Mouse (Mus musculus) granulocyte monocyte progenitor cell, adult 5-6 weeks (primary cell): Measurements from ENCODE around the gene Olfr6. TPM values are rescaled to one million over a fixed set of nuclear protein-coding genes. Genes with fewer than 3 reads are reported as not detected.
"Not testable (repeated sequence)": the region's sequence is repeated elsewhere in the genome, so short reads cannot be mapped to it uniquely, and the experiment has no call there.

Experiments used
- ATAC-seq: replicated peaks from 2 replicates; pipeline ENCODE4 v1.8.0; 2016; ENCODE audit warnings: mild to moderate bottlenecking, moderate TSS enrichment, inconsistent platforms; ENCODE audit not compliant: poor library complexity, severe bottlenecking
- total RNA-seq, 2 experiments: library from RNA; stranded (forward) in 1 of 2; stranded (reverse) in 1 of 2; fragments of 200-712, 200-1000 nt in 1 of 2; fragments of >200 nt in 1 of 2; fragmentation: Nextera tagmentation in 1 of 2; gene quantifications; 2 replicates each; pipeline ENCODE4 v1.2.3; 2014 to 2017

Olfr6 gene
- total RNA-seq (2014; fragmentation: Nextera tagmentation) (not detected in 2 replicates), total RNA-seq (2017) (not detected in 2 replicates)

DNA sequence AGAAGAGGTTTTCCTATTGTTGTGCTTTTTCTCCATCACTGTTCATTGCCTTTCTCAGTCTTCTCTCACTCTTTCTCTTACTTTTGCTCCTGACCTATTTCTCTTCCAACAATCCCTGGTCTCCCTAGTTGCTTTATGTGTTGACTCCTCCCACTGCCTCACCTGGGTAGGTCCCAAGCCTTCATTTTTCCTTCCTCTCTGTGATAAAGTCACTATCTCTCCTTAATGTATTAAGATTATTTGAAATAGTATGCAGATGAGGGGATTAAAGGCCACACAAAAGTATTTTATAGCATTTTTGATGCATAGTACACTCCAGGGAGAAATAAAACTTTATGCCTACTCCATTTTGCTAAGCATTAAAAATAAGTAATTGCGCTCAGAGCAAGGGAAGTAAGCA, at the start of gene Olfr6:
Gene Olfr6 (minus strand): TSS at position 101 of the 400 bp plus-strand sequence.
- no peak for ATAC-seq

GRCm38 (mm10) chr7:107005972-107006371, 42.2 kb upstream of the Olfr6 start, which contains the start of gene Olfr2:
Gene Olfr2, minus strand, starts transcription at chr7:107006072.
- ATAC-seq = no peak

DNA sequence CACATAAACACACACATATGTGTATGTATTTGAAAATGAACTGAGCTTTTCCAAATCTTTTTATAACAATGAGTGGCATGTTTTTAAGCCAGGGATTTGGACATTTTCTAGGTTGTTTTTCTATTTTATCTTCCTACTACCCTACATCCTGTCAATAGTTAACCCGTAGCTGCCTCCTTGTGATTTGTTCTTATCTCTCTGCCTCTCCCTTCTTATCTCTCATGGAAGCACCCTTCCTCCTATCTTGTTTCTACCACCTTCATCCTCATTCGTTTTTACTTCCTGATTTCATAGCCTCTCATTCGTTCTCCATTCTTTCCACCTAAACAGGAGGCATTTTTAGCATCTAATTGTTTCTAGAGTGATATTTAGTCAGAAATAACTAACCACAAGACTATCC, 40.4 kb upstream of the Olfr6 start:
- no peak for ATAC-seq

DNA sequence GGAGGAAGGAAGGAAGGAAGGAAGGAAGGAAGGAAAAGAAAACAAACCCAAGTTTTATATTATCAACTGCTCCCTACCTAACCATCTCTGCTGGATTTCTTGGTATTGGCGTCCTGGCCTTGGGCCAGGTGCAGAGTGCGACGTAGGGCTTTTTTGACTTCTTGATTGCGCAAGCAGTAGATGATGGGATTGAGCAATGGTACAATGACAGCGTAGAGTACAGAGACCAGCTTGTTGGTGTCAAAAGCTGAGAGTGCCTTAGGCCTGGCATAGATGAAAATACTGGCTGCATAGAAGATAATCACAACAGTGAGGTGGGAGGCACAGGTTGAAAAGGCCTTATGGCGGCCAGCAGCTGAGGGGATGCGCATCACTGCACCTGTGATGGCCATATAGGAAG, 37.1 kb upstream of the Olfr6 start:
- ATAC-seq = peak; percentile 100

- ATAC-seq = no peak
Observed at GRCm38 (mm10) chr7:106985236-106985635, 21.5 kb upstream of the Olfr6 start.

GRCm38 (mm10) chr7:106975353-106975752, 11.6 kb upstream of the Olfr6 start, which contains the start of gene Olfr711:
Gene Olfr711, minus strand, starts transcription at chr7:106975453.
- ATAC-seq = no peak

DNA sequence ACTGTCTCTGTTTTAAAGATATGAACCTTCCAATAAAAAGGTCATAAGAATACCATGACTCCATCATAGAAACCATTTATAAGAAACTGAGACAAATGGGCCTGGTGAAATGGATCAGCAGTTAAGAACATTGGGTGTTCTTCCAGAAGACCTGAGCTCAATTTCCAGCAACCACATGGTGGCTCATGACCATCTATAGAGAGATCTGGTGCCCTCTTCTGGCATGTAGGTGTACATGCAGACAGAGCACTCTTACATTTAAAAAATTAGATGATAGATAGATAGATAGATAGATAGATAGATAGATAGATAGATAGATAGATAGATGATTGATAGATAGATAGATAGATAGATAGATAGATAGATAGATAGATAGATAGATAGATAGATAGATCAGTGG, 3.8 kb upstream of the Olfr6 start:
- not testable (repeated sequence) for ATAC-seq

- ATAC-seq = no peak
Observed at GRCm38 (mm10) chr7:106948212-106948611, 15.5 kb downstream of the Olfr6 start, which contains the start of gene Olfr710. Gene Olfr710, minus strand, starts transcription at chr7:106948312.

- ATAC-seq = no peak
Observed at GRCm38 (mm10) chr7:106932119-106932518, 31.6 kb downstream of the Olfr6 start, which contains the start of gene Olfr709-ps1. Gene Olfr709-ps1, minus strand, starts transcription at chr7:106932219.

- ATAC-seq = not testable (repeated sequence)
Observed at GRCm38 (mm10) chr7:106920961-106921360, 42.8 kb downstream of the Olfr6 start.

- ATAC-seq = no peak
Observed at GRCm38 (mm10) chr7:106907676-106908075, 56.1 kb downstream of the Olfr6 start, which contains the start of gene Olfr1532-ps1. Gene Olfr1532-ps1, plus strand, starts transcription at chr7:106908001.

Other genes with a start within 250 kb of the Olfr6 start
- not detected in 2 replicates for gene Olfr695, start 247.5 kb downstream of the Olfr6 start, total RNA-seq (2014; fragmentation: Nextera tagmentation)
- 0.36 TPM in 1 of 2 replicates, not detected in the other for gene Olfr695, start 247.5 kb downstream of the Olfr6 start, total RNA-seq (2017)
- gene Olfr697, start 221.5 kb downstream of the Olfr6 start, total RNA-seq (2014; fragmentation: Nextera tagmentation) = not detected in 2 replicates
- not detected in 2 replicates for gene Olfr697, start 221.5 kb downstream of the Olfr6 start, total RNA-seq (2017)
- not detected in 2 replicates for gene Olfr698, start 208.5 kb downstream of the Olfr6 start, total RNA-seq (2014; fragmentation: Nextera tagmentation)
- not detected in 2 replicates for gene Olfr698, start 208.5 kb downstream of the Olfr6 start, total RNA-seq (2017)
- gene Olfr699, start 170.7 kb downstream of the Olfr6 start, total RNA-seq (2014; fragmentation: Nextera tagmentation) = not detected in 2 replicates
- not detected in 2 replicates for gene Olfr699, start 170.7 kb downstream of the Olfr6 start, total RNA-seq (2017)
- not detected in 2 replicates for gene Olfr700, start 155.1 kb downstream of the Olfr6 start, total RNA-seq (2014; fragmentation: Nextera tagmentation)
- not detected in 2 replicates for gene Olfr700, start 155.1 kb downstream of the Olfr6 start, total RNA-seq (2017)
- gene Olfr701, start 149.8 kb downstream of the Olfr6 start, total RNA-seq (2014; fragmentation: Nextera tagmentation) = not detected in 2 replicates
- not detected in 2 replicates for gene Olfr701, start 149.8 kb downstream of the Olfr6 start, total RNA-seq (2017)
- gene Olfr702, start 130.0 kb downstream of the Olfr6 start, total RNA-seq (2014; fragmentation: Nextera tagmentation) = not detected in 2 replicates
- not detected in 2 replicates for gene Olfr702, start 130.0 kb downstream of the Olfr6 start, total RNA-seq (2017)
- not detected in 2 replicates for gene Olfr703, start 120.6 kb downstream of the Olfr6 start, total RNA-seq (2014; fragmentation: Nextera tagmentation)
- gene Olfr703, start 120.6 kb downstream of the Olfr6 start, total RNA-seq (2017) = not detected in 2 replicates
- not detected in 2 replicates for gene Olfr704, start 100.8 kb downstream of the Olfr6 start, total RNA-seq (2014; fragmentation: Nextera tagmentation)
- gene Olfr704, start 100.8 kb downstream of the Olfr6 start, total RNA-seq (2017) = not detected in 2 replicates
- gene Olfr705, start 87.0 kb downstream of the Olfr6 start, total RNA-seq (2014; fragmentation: Nextera tagmentation) = not detected in 2 replicates
- not detected in 2 replicates for gene Olfr705, start 87.0 kb downstream of the Olfr6 start, total RNA-seq (2017)
- not detected in 2 replicates for gene Olfr706, start 75.8 kb downstream of the Olfr6 start, total RNA-seq (2014; fragmentation: Nextera tagmentation)
- not detected in 2 replicates for gene Olfr706, start 75.8 kb downstream of the Olfr6 start, total RNA-seq (2017)
- not detected in 2 replicates for gene Olfr707, start 62.7 kb downstream of the Olfr6 start, total RNA-seq (2014; fragmentation: Nextera tagmentation)
- not detected in 2 replicates for gene Olfr707, start 62.7 kb downstream of the Olfr6 start, total RNA-seq (2017)
- not detected in 2 replicates for gene Olfr1532-ps1, start 55.9 kb downstream of the Olfr6 start, total RNA-seq (2014; fragmentation: Nextera tagmentation)
- gene Olfr1532-ps1, start 55.9 kb downstream of the Olfr6 start, total RNA-seq (2017) = not detected in 2 replicates
- gene Olfr709-ps1, start 31.7 kb downstream of the Olfr6 start, total RNA-seq (2014; fragmentation: Nextera tagmentation) = not detected in 2 replicates
- not detected in 2 replicates for gene Olfr709-ps1, start 31.7 kb downstream of the Olfr6 start, total RNA-seq (2017)
- gene Olfr710, start 15.6 kb downstream of the Olfr6 start, total RNA-seq (2014; fragmentation: Nextera tagmentation) = not detected in 2 replicates
- not detected in 2 replicates for gene Olfr710, start 15.6 kb downstream of the Olfr6 start, total RNA-seq (2017)
- gene Olfr711, start 11.5 kb upstream of the Olfr6 start, total RNA-seq (2014; fragmentation: Nextera tagmentation) = not detected in 2 replicates
- not detected in 2 replicates for gene Olfr711, start 11.5 kb upstream of the Olfr6 start, total RNA-seq (2017)
- not detected in 2 replicates for gene Olfr2, start 42.1 kb upstream of the Olfr6 start, total RNA-seq (2014; fragmentation: Nextera tagmentation)
- not detected in 2 replicates for gene Olfr2, start 42.1 kb upstream of the Olfr6 start, total RNA-seq (2017)
- not detected in 2 replicates for gene Olfr713, start 67.2 kb upstream of the Olfr6 start, total RNA-seq (2014; fragmentation: Nextera tagmentation)
- not detected in 2 replicates for gene Olfr713, start 67.2 kb upstream of the Olfr6 start, total RNA-seq (2017)
- not detected in 2 replicates for gene Olfr714, start 107.0 kb upstream of the Olfr6 start, total RNA-seq (2014; fragmentation: Nextera tagmentation)
- not detected in 2 replicates for gene Olfr714, start 107.0 kb upstream of the Olfr6 start, total RNA-seq (2017)
- not detected in 2 replicates for gene Olfr17, start 129.3 kb upstream of the Olfr6 start, total RNA-seq (2014; fragmentation: Nextera tagmentation)
- not detected in 2 replicates for gene Olfr17, start 129.3 kb upstream of the Olfr6 start, total RNA-seq (2017)
- gene Olfr715b, start 146.4 kb upstream of the Olfr6 start, total RNA-seq (2014; fragmentation: Nextera tagmentation) = not detected in 2 replicates
- gene Olfr715b, start 146.4 kb upstream of the Olfr6 start, total RNA-seq (2017) = not detected in 2 replicates
- gene Olfr715, start 167.1 kb upstream of the Olfr6 start, total RNA-seq (2014; fragmentation: Nextera tagmentation) = not detected in 2 replicates
- not detected in 2 replicates for gene Olfr715, start 167.1 kb upstream of the Olfr6 start, total RNA-seq (2017)
- gene Olfr716, start 174.4 kb upstream of the Olfr6 start, total RNA-seq (2014; fragmentation: Nextera tagmentation) = not detected in 2 replicates
- not detected in 2 replicates for gene Olfr716, start 174.4 kb upstream of the Olfr6 start, total RNA-seq (2017)
- not detected in 2 replicates for gene Nlrp14, start 203.1 kb upstream of the Olfr6 start, total RNA-seq (2014; fragmentation: Nextera tagmentation)
- not detected in 2 replicates for gene Nlrp14, start 203.1 kb upstream of the Olfr6 start, total RNA-seq (2017)
- gene Rbmxl2, start 245.5 kb upstream of the Olfr6 start, total RNA-seq (2014; fragmentation: Nextera tagmentation) = not detected in 2 replicates
- not detected in 2 replicates for gene Rbmxl2, start 245.5 kb upstream of the Olfr6 start, total RNA-seq (2017)